Mouse (Mus musculus) forebrain, embryonic 16.5 days (tissue): Measurements from ENCODE around the gene Pnliprp2. TPM values are rescaled to one million over a fixed set of nuclear protein-coding genes. Genes with fewer than 3 reads are reported as not detected.

Experiments used
- ATAC-seq: fragments of 200-750 bp; cut with Nextera tagmentation; 2 replicates; pipeline ENCODE4 v1.8.0; 2017; ENCODE audit warnings: mild to moderate bottlenecking, moderate library complexity
- H3K27ac ChIP-seq: fragments of 300-500 bp; sonication (generic); 2 replicates; pipeline ENCODE4 v1.5.1; 2014; ENCODE audit warnings: low read length, control low read depth
- H3K27me3 ChIP-seq: fragments of 300-500 bp; sonication (generic); replicated peaks from 2 replicates; pipeline ENCODE4 v1.6.1; 2014; ENCODE audit warnings: low read length; ENCODE audit not compliant: control insufficient read depth, insufficient read depth
- H3K36me3 ChIP-seq: fragments of 300-500 bp; sonication (generic); 2 replicates; pipeline ENCODE4 v1.6.1; 2014; ENCODE audit not compliant: control insufficient read depth, insufficient read depth
- H3K4me1 ChIP-seq: fragments of 300-500 bp; sonication (generic); replicated peaks from 2 replicates; pipeline ENCODE4 v1.6.1; 2014; ENCODE audit warnings: low read length; ENCODE audit not compliant: control insufficient read depth, insufficient read depth
- H3K4me2 ChIP-seq: fragments of 300-500 bp; sonication (generic); 2 replicates; pipeline ENCODE4 v1.6.1; 2014; ENCODE audit warnings: mild to moderate bottlenecking, low read length, control low read depth
- H3K4me3 ChIP-seq: fragments of 300-500 bp; sonication (generic); replicated peaks from 2 replicates; pipeline ENCODE4 v1.5.1; 2014; ENCODE audit warnings: mild to moderate bottlenecking, low read length, control low read depth
- H3K9ac ChIP-seq: fragments of 300-500 bp; sonication (generic); replicated peaks from 2 replicates; pipeline ENCODE4 v1.6.1; 2014; ENCODE audit warnings: low read depth, low read length, control low read depth
- H3K9me3 ChIP-seq: fragments of 300-500 bp; sonication (generic); 2 replicates; pipeline ENCODE4 v1.6.1; 2016; ENCODE audit warnings: low read length; ENCODE audit not compliant: control insufficient read depth
- WGBS: fragments of 180-500 bp; shearing (Covaris S2); extraction: QIAGEN DNeasy Blood & Tissue Kit; methylation state at CpG from one replicate; pipeline ENCODE4 v1.1.7; 2014; 5-methylcytosine and 5-hydroxymethylcytosine counted together
- polyA plus RNA-seq: library from polyadenylated mRNA; unstranded; fragments of >200 nt; fragmentation: Nextera tagmentation; extraction: Ambion mirVana; gene quantifications from 2 replicates; pipeline ENCODE4 v1.2.1, GENCODE M21; 2015

Gene Pnliprp2
- polyA plus RNA-seq, 1 experiment from 2014 or later: 0.57 TPM

DNA sequence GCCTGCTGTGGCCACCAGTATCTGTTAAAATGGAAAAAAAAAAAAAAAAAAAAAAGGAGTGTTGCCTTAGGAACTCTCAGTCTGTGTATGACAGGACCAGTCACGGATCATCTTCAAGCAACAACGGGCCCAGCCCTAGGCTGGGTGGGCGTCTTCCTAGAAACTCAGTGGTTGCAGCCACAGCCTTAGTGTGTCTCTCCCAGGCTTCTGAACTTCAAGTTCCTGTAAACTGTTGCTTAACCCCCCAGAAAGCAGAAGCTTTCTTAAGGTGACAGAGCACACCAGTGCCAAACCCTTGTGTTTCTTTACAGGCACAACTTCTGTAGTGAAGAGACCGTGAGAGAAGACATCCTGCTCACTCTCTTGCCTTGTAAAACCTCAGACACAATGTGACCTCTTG lies 15.8 kb upstream of the Pnliprp2 start:
- no peaks in the 10 kb centered on the region for H3K27me3 ChIP-seq
- H3K4me1 ChIP-seq: no peaks in the 10 kb centered on the region
- ATAC-seq: no peak
- WGBS: 87% methylated on average over 4 of the region's 4 CpGs
- no peak overlapping the region for H3K9ac ChIP-seq
- no peak overlapping the region for H3K4me2 ChIP-seq
- no peaks in the 10 kb centered on the region for H3K9me3 ChIP-seq
- H3K36me3 ChIP-seq: no peaks in the 10 kb centered on the region
- no peak overlapping the region for H3K27ac ChIP-seq
- no peak overlapping the region for H3K4me3 ChIP-seq

DNA sequence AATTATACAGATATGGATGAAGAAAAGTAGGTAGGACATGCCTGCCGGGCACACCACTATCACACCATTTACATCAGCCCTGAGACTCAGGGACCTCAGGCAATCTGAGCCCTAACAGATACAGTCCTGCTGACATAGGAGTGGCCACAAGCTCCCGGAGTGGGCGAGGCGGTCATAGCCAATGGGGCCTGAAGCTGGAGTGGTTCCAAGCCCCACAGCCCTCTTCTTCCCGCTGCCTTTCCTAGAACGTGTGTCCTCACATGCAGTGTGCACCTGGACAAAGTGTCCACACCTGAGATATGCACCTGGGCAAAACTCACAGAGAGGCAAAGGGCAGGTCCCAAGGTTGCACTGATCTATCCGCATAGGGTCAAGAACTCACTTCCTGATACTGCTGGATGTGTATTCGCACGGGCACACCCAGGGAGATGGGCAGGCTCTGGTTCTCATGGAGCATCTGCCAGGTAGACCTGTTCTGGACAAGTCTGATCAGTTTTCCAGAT lies 12.0 kb upstream of the Pnliprp2 start:
- H3K4me3 ChIP-seq: no peak overlapping the region
- 93% methylated on average over 9 of the region's 9 CpGs for WGBS
- H3K27ac ChIP-seq: no peak overlapping the region
- H3K27me3 ChIP-seq: no peaks in the 10 kb centered on the region
- H3K4me1 ChIP-seq: no peaks in the 10 kb centered on the region
- no peak overlapping the region for H3K9ac ChIP-seq
- no peak for ATAC-seq
- H3K4me2 ChIP-seq: no peak overlapping the region
- H3K9me3 ChIP-seq: no peaks in the 10 kb centered on the region
- H3K36me3 ChIP-seq: no peaks in the 10 kb centered on the region

DNA sequence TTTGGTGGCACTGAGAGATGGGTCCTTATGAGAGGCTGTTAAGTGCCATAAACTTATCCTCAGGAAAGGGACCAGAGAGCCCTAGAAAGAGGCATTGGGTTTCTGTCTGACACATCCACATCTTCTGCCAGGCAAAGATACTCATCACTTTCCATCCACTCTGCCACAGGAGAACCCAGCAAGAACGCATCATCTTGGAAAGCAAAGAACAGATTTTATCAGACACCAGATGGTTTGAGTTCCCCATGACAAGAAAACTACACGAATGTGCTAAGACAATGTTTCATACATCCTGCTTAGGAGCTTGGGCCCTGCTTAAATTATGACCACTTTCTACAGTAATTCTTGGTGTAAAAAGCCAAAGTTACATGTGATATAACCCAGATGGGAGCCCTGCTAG lies 8.7 kb upstream of the Pnliprp2 start:
- no peak for ATAC-seq
- no peaks in the 10 kb centered on the region for H3K4me1 ChIP-seq
- H3K4me2 ChIP-seq: no peak overlapping the region
- H3K36me3 ChIP-seq: no peaks in the 10 kb centered on the region
- H3K9me3 ChIP-seq: no peaks in the 10 kb centered on the region
- H3K4me3 ChIP-seq: no peak overlapping the region
- no peaks in the 10 kb centered on the region for H3K27me3 ChIP-seq
- 63% methylated on average over 2 of the region's 2 CpGs for WGBS
- no peak overlapping the region for H3K27ac ChIP-seq
- no peak overlapping the region for H3K9ac ChIP-seq

DNA sequence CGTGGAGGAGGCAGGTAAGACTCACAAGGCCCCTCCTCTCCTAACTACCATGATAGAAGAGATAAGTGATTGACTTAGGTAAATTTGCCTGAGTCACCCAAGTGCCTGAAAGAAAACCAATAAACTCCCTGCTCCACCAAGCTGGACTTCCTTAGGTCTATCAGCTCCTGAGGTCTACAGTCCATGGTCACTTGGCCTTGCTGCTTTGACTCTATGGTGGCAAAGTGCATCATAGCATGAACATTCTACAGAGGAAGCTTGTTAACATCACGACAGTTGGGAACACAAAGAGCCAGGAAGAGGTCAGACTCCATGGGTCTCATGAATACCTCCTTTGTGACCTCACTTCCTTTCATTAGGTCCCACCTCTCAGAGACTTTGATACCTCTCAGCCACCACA lies 8.0 kb upstream of the Pnliprp2 start:
- no peak overlapping the region for H3K27ac ChIP-seq
- H3K4me3 ChIP-seq: no peak overlapping the region
- no peak overlapping the region for H3K4me2 ChIP-seq
- H3K27me3 ChIP-seq: no peaks in the 10 kb centered on the region
- H3K4me1 ChIP-seq: no peaks in the 10 kb centered on the region
- 70% methylated on average over 2 of the region's 2 CpGs for WGBS
- no peaks in the 10 kb centered on the region for H3K36me3 ChIP-seq
- ATAC-seq: no peak
- H3K9me3 ChIP-seq: no peaks in the 10 kb centered on the region
- no peak overlapping the region for H3K9ac ChIP-seq

DNA sequence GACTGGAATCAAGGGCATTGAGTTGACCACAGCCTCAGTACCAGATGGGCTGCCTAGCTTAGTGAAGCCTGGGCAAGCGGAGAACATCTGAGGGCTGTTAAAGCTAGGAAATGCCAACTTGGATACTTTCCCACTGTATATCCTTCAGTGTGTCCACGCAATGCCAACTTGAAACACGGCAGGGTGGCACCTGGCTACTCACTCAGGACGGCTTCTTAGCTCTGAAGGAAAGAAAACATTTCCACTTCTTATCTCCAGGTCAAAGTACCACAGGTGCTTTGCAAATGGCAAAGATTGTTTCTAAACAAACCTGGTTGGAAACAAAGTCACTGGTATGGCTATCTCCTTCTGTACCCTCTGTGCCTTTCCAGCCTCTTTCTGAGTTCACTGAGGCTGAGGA lies 648 bp upstream of the Pnliprp2 start:
- no peak overlapping the region for H3K9ac ChIP-seq
- ATAC-seq: no peak

DNA sequence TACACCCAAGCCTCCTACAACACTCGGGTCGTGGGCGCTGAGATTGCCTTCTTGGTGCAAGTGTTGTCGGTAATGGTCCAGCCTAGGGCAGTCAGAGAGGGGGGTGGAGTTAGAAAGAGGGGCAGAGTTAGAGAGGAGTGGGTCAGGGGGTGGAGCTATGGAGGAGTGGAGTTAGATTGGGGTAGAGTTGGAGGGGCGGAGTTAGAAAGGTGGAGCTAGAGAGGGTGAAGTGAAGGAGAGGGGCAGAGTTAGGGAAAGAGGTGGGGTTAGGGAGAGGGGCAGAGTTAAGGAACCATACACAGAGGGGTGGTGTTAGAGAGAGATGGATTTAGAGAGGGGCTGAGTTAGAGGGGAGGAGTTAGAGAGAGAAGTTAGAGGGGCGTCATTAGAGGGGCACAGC lies 2.8 kb downstream of the Pnliprp2 start:
- no peak overlapping the region for H3K4me3 ChIP-seq
- peak; percentile 65 for ATAC-seq
- no peak overlapping the region for H3K4me2 ChIP-seq
- WGBS: 24% methylated on average over 6 of the region's 6 CpGs
- peaks cover 16% of the 10 kb centered on the region for H3K4me1 ChIP-seq
- no peak overlapping the region for H3K9ac ChIP-seq
- H3K27me3 ChIP-seq: no peaks in the 10 kb centered on the region
- H3K36me3 ChIP-seq: no peaks in the 10 kb centered on the region
- H3K9me3 ChIP-seq: no peaks in the 10 kb centered on the region
- peak overlapping the region; percentile 50; the same call in 1 of the 2 replicates for H3K27ac ChIP-seq

More for the DNA sequence above, 648 bp upstream of the Pnliprp2 start:
- Histone ChIP-seq H3K4me2 (no peak overlapping the region), H3K4me1 (peaks cover 11% of the 10 kb centered on the region), H3K4me3 (no peak overlapping the region), H3K9me3 (no peaks in the 10 kb centered on the region), H3K27me3 (no peaks in the 10 kb centered on the region), H3K36me3 (no peaks in the 10 kb centered on the region), H3K27ac (no peak overlapping the region)
- WGBS: 90% methylated on average over 4 of the region's 4 CpGs

DNA sequence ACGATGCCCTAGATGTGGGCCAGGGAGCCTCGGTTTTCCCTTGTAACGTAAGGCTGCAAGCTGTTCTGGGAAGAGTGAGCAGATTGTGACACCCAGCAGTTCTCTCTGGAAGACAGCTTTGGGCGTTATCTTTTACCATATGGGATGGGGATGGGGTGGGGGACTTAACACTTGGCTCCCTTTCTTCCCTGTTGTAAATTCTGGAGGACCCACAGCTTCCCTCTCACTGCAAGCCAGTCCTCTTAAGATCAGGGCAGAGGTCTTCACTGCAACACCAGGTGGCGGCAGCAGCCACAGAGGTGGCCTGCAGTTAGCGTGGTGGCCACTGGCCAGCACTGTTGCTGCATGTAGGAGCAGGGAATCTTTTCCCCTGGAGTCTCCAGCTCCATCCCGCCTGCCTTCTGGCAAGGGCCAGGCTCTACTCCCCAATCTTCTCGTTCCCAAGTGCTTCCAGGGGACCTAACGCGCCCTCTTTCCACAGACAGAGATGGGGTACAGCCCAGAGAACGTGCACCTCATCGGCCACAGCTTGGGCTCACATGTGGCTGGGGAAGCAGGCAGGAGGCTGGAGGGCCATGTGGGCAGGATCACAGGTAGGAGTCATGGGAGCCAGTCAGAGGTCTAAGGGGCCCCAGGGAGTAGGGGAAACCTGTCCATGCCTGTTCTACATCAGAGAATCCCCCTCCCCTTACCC lies 3.5 kb downstream of the Pnliprp2 start:
- Histone ChIP-seq H3K4me1 (peaks cover 19% of the 10 kb centered on the region), H3K9me3 (no peaks in the 10 kb centered on the region), H3K4me2 (no peak overlapping the region), H3K27ac (peak overlapping the region; percentile 70), H3K9ac (peak overlapping the region; percentile 8; the same call in 1 of the 2 replicates), H3K4me3 (no peak overlapping the region), H3K27me3 (no peaks in the 10 kb centered on the region), H3K36me3 (no peaks in the 10 kb centered on the region)
- 10% methylated on average over 12 of the region's 12 CpGs for WGBS
- ATAC-seq: peak; percentile 91

DNA sequence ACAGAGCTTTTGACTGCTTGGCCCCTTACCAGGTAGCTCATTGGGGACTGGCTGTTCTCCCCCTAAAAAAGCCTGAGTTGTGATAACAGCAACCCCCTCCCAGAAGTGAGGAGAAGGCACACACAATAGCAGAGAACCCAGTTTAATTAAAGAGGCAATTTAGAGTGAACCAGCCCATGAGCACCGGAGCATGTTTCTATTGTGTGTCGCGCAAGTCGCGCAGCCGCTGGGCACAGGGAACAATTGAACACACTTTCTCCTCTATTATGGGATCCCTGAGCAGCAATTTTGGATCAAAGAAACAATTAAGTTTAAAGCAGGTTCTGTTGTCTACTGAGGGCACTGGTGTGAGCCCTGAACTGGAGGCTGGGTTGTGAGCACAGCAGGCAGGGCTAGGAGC lies 7.8 kb downstream of the Pnliprp2 start:
- Histone ChIP-seq H3K27ac (no peak overlapping the region), H3K9ac (no peak overlapping the region), H3K4me3 (no peak overlapping the region), H3K27me3 (no peaks in the 10 kb centered on the region; the same call in 1 of the 2 replicates), H3K9me3 (no peaks in the 10 kb centered on the region), H3K4me2 (no peak overlapping the region), H3K4me1 (peaks cover 16% of the 10 kb centered on the region), H3K36me3 (no peaks in the 10 kb centered on the region)
- 5% methylated on average over 6 of the region's 6 CpGs for WGBS
- ATAC-seq: no peak

DNA sequence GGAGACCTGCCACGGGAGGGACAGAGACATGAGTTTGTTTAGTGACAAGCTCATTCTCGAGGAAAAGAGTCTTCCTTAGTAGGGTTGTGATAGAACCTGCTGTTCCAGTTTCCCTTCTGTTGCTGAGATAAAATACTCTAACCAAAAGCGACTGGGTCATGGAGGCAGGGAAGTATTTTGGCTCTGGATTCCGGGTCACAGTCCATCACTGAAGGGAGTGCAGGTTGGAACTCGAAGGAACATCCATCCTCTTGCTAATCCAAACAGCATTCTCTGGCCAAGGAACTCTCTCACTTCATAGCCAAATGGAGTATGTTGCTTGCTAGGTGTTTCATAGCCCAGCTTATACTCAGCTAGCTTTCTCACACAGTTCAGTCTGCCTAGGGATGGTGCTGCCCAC lies 16.9 kb downstream of the Pnliprp2 start:
- Histone ChIP-seq H3K27ac (no peak overlapping the region), H3K4me1 (peaks cover under 1% of the 10 kb centered on the region; the same call in 1 of the 2 replicates), H3K36me3 (no peaks in the 10 kb centered on the region), H3K9me3 (no peaks in the 10 kb centered on the region), H3K9ac (no peak overlapping the region), H3K27me3 (no peaks in the 10 kb centered on the region), H3K4me3 (no peak overlapping the region), H3K4me2 (no peak overlapping the region)
- ATAC-seq: no peak
- WGBS: 83% methylated on average over 5 of the region's 5 CpGs
